In genomic region chr8:125658508-125658907, GRCm38 (mm10) we compare ENCODE assay signal across 21 mouse cellular contexts. TPM values are rescaled to one million over a fixed set of nuclear protein-coding genes. Genes with fewer than 3 reads are reported as not detected.
A peak's percentile ranks its signal among the peaks of the same experiment; 100 is the strongest.
DNase-seq lines count a peak whose midpoint lies in the region; ATAC-seq lines count a peak whose summit lies in the region.
"Had no signal": no experiment of that assay in that cellular context is flagged by ENCODE, and none has a peak within 500 bp of the region (broad histone marks: within the 10 kb centered on the region; RNA-seq: fewer than 3 reads in every experiment).

No protein-coding gene starts in this region.

- H3K36me3 ChIP-seq in midbrain, embryonic 11.5 days (ENCODE audit: control insufficient read depth, insufficient read depth, low read length), result no peaks in the 10 kb centered on the region
- H3K36me3 ChIP-seq in midbrain, embryonic 10.5 days, result no peaks in the 10 kb centered on the region
- no peaks in the 10 kb centered on the region for H3K36me3 ChIP-seq in hindbrain, embryonic 10.5 days
- H3K36me3 ChIP-seq in midbrain, embryonic 12.5 days, result no peaks in the 10 kb centered on the region
- H3K36me3 ChIP-seq in neural tube, embryonic 14.5 days (ENCODE audit: control insufficient read depth, insufficient read depth, low read length), result no peaks in the 10 kb centered on the region
- H3K36me3 ChIP-seq: intestine, embryonic 15.5 days; limb, embryonic 12.5 days; liver, embryonic 13.5 days had no signal

- WGBS in midbrain, embryonic 11.5 days, result 67% methylated on average over 5 of the region's 5 CpGs
- WGBS in midbrain, embryonic 10.5 days, result 84% methylated on average over 5 of the region's 5 CpGs
- 61% methylated on average over 5 of the region's 5 CpGs for WGBS in hindbrain, embryonic 10.5 days
- 53% methylated on average over 5 of the region's 5 CpGs for WGBS in midbrain, embryonic 12.5 days
- 37% methylated on average over 5 of the region's 5 CpGs for WGBS in neural tube, embryonic 14.5 days

- H3K9ac ChIP-seq in midbrain, embryonic 11.5 days (ENCODE audit: low read length), result no peak overlapping the region
- H3K9ac ChIP-seq in midbrain, embryonic 12.5 days (replicated peaks), result no peak overlapping the region
- H3K9ac ChIP-seq in neural tube, embryonic 14.5 days (replicated peaks; ENCODE audit: low read depth, low read length), result no peak overlapping the region
- H3K9ac ChIP-seq: intestine, embryonic 15.5 days; limb, embryonic 12.5 days; liver, embryonic 13.5 days had no signal

- H3K4me1 ChIP-seq in midbrain, embryonic 11.5 days (ENCODE audit: control insufficient read depth, insufficient read depth, low read length), result 0 out of 2 replicates have a peak, but pooled peaks cover 2% of the 10 kb centered on the region
- H3K4me1 ChIP-seq in midbrain, embryonic 10.5 days, result peaks cover 17% of the 10 kb centered on the region
- peaks cover 25% of the 10 kb centered on the region for H3K4me1 ChIP-seq in hindbrain, embryonic 10.5 days (replicated peaks)
- H3K4me1 ChIP-seq in midbrain, embryonic 12.5 days, result peaks cover 5% of the 10 kb centered on the region; the same call in 1 of the 2 replicates
- no peaks in the 10 kb centered on the region for H3K4me1 ChIP-seq in neural tube, embryonic 14.5 days (ENCODE audit: control insufficient read depth, insufficient read depth, low read length)
- H3K4me1 ChIP-seq: intestine, embryonic 15.5 days; liver, embryonic 13.5 days had no signal

- H3K27me3 ChIP-seq in midbrain, embryonic 11.5 days (ENCODE audit: control insufficient read depth, insufficient read depth, low read length), result no peaks in the 10 kb centered on the region
- H3K27me3 ChIP-seq in midbrain, embryonic 10.5 days (ENCODE audit: low read depth, poor library complexity, severe bottlenecking), result no peaks in the 10 kb centered on the region
- H3K27me3 ChIP-seq in hindbrain, embryonic 10.5 days (ENCODE audit: insufficient read depth, poor library complexity, severe bottlenecking), result 0 out of 2 replicates have a peak, but pooled peaks cover 3% of the 10 kb centered on the region
- peaks cover 3% of the 10 kb centered on the region for H3K27me3 ChIP-seq in midbrain, embryonic 12.5 days
- no peaks in the 10 kb centered on the region for H3K27me3 ChIP-seq in neural tube, embryonic 14.5 days (ENCODE audit: control insufficient read depth, insufficient read depth, low read length)
- H3K27me3 ChIP-seq: intestine, embryonic 15.5 days; limb, embryonic 12.5 days; liver, embryonic 13.5 days; Patski had no signal

- no peak overlapping the region for H3K4me2 ChIP-seq in midbrain, embryonic 11.5 days
- H3K4me2 ChIP-seq in midbrain, embryonic 12.5 days (replicated peaks), result no peak overlapping the region
- H3K4me2 ChIP-seq in neural tube, embryonic 14.5 days (ENCODE audit: low read depth, low read length), result no peak overlapping the region
- H3K4me2 ChIP-seq: intestine, embryonic 15.5 days; limb, embryonic 12.5 days; liver, embryonic 13.5 days had no signal

- no peaks in the 10 kb centered on the region for H3K9me3 ChIP-seq in midbrain, embryonic 11.5 days (ENCODE audit: control insufficient read depth, low read length)
- H3K9me3 ChIP-seq in midbrain, embryonic 10.5 days (replicated peaks), result no peaks in the 10 kb centered on the region
- no peaks in the 10 kb centered on the region for H3K9me3 ChIP-seq in hindbrain, embryonic 10.5 days
- H3K9me3 ChIP-seq in midbrain, embryonic 12.5 days, result no peaks in the 10 kb centered on the region
- H3K9me3 ChIP-seq in neural tube, embryonic 14.5 days (ENCODE audit: control insufficient read depth, low read length), result no peaks in the 10 kb centered on the region
- H3K9me3 ChIP-seq: intestine, embryonic 15.5 days; limb, embryonic 12.5 days; liver, embryonic 13.5 days had no signal

- ATAC-seq in midbrain, embryonic 11.5 days (ENCODE audit: low FRiP score), result 0 out of 2 replicates have a peak, but pooled peaks have one; percentile 27
- peak; percentile 38; the same call in 1 of the 2 replicates for ATAC-seq in midbrain, embryonic 12.5 days (ENCODE audit: low FRiP score, low read depth)
- ATAC-seq in neural tube, embryonic 14.5 days (ENCODE audit: low read depth), result peak; percentile 70; the same call in 1 of the 2 replicates
- ATAC-seq in frontal cortex, adult (ENCODE audit: low TSS enrichment), result no peak
- ATAC-seq: activated CD4-positive, CD25-positive, alpha-beta regulatory T cell, adult 4 months; intestine, embryonic 15.5 days; Patski had no signal

- H3K27ac ChIP-seq in midbrain, embryonic 11.5 days (ENCODE audit: low read depth, low read length), result no peak overlapping the region
- no peak overlapping the region for H3K27ac ChIP-seq in midbrain, embryonic 10.5 days (replicated peaks)
- H3K27ac ChIP-seq in hindbrain, embryonic 10.5 days, result no peak overlapping the region
- H3K27ac ChIP-seq in midbrain, embryonic 12.5 days (replicated peaks), result no peak overlapping the region
- no peak overlapping the region for H3K27ac ChIP-seq in neural tube, embryonic 14.5 days (ENCODE audit: low read depth, low read length)
- H3K27ac ChIP-seq: intestine, embryonic 15.5 days; kidney, postnatal 0 days; layer of hippocampus, adult 2 months; limb, embryonic 12.5 days; liver, embryonic 13.5 days; stomach, postnatal 0 days had no signal

- no peak for DNase-seq in midbrain, embryonic 11.5 days (ENCODE audit: low spot score, missing footprints)
- DNase-seq in midbrain, embryonic 10.5 days (ENCODE audit: low spot score), result no peak
- DNase-seq in hindbrain, embryonic 10.5 days (ENCODE audit: low spot score), result peak; percentile 31
- no peak for DNase-seq in adrenal gland, postnatal 25 days
- DNase-seq in right cerebral cortex, adult 18-20 months, result no peak
- DNase-seq: adrenal gland, postnatal 14 days; cerebellum, adult 8-10 months; gastrocnemius, postnatal 10 days; liver, embryonic 13.5 days; right cerebral cortex, postnatal 14 days had no signal

- H3K4me3 ChIP-seq in midbrain, embryonic 11.5 days (ENCODE audit: low read depth, low read length), result no peak overlapping the region
- H3K4me3 ChIP-seq in midbrain, embryonic 10.5 days, result no peak overlapping the region
- no peak overlapping the region for H3K4me3 ChIP-seq in hindbrain, embryonic 10.5 days
- H3K4me3 ChIP-seq in midbrain, embryonic 12.5 days, result no peak overlapping the region
- H3K4me3 ChIP-seq in neural tube, embryonic 14.5 days (ENCODE audit: low read depth, low read length), result no peak overlapping the region
- H3K4me3 ChIP-seq: intestine, embryonic 15.5 days; layer of hippocampus, adult 2 months; limb, embryonic 12.5 days; liver, embryonic 13.5 days had no signal

RNA-seq across cellular contexts. Expression of gene Map10, which starts 11.1 kb away (rescaled TPM):
- 8.5 and 10.4 TPM in 2 replicates for polyA plus RNA-seq in midbrain, embryonic 11.5 days (2014; fragmentation: Nextera tagmentation; extraction: Ambion mirVana)
- polyA plus RNA-seq in midbrain, embryonic 10.5 days (2016; fragmentation: Nextera tagmentation; extraction: Ambion mirVana), result 7.8 and 8.0 TPM in 2 replicates
- polyA plus RNA-seq in hindbrain, embryonic 10.5 days (2016; fragmentation: Nextera tagmentation; extraction: Ambion mirVana), result 6.0 and 8.0 TPM in 2 replicates
- 9.9 and 10.9 TPM in 2 replicates for polyA plus RNA-seq in midbrain, embryonic 12.5 days (2016; fragmentation: Nextera tagmentation; extraction: Ambion mirVana)
- 8.1 and 9.5 TPM in 2 replicates for polyA plus RNA-seq in neural tube, embryonic 14.5 days (2014; fragmentation: Nextera tagmentation; extraction: Ambion mirVana)
- total RNA-seq in adrenal gland, postnatal 25 days (2021), result 5.5 and 6.8 TPM in 2 replicates
- polyA plus RNA-seq: C2C12, Patski had no signal
